Mouse (Mus musculus): ENCODE measurements at regions not wholly inside any gene's neighbourhood (a gene's known extent, or its start where the extent isn't known, plus 50 kb on each side); places are given as distances from the start of the nearest gene placed in this dataset.
A peak's percentile ranks its signal among the peaks of the same experiment; 100 is the strongest.

GRCm38 (mm10) chr2:180396664-180397377, 59.2 kb upstream of the Slco4a1 start:
- no peaks in the 10 kb centered on the region for H3K36me3 ChIP-seq
- no peak overlapping the region for H3K4me2 ChIP-seq
- no peak overlapping the region for H3K27ac ChIP-seq
- no peak overlapping the region for H3K9ac ChIP-seq
- ATAC-seq (ENCODE audit: insufficient read depth, low FRiP score, low read depth) = no peak
- H3K4me1 ChIP-seq = no peaks in the 10 kb centered on the region
- 75% methylated on average over 4 of the region's 4 CpGs for WGBS
- no peaks in the 10 kb centered on the region for H3K27me3 ChIP-seq (replicated peaks)
- no peaks in the 10 kb centered on the region for H3K9me3 ChIP-seq
- no peak overlapping the region for H3K4me3 ChIP-seq (replicated peaks)

- Histone ChIP-seq H3K27me3 (replicated peaks) (no peaks in the 10 kb centered on the region; the same call in 1 of the 2 replicates), H3K4me1 (no peaks in the 10 kb centered on the region), H3K36me3 (no peaks in the 10 kb centered on the region), H3K9ac (no peak overlapping the region), H3K27ac (no peak overlapping the region), H3K4me2 (no peak overlapping the region), H3K9me3 (no peaks in the 10 kb centered on the region), H3K4me3 (replicated peaks) (no peak overlapping the region)
- 85% methylated on average over 3 of the region's 3 CpGs for WGBS
- no peak for ATAC-seq (ENCODE audit: insufficient read depth, low FRiP score, low read depth)
Observed at GRCm38 (mm10) chr2:180396211-180396610, 59.8 kb upstream of the Slco4a1 start.

- no peaks in the 10 kb centered on the region for H3K36me3 ChIP-seq
- ATAC-seq (ENCODE audit: insufficient read depth, low FRiP score, low read depth) = no peak
- H3K9ac ChIP-seq = no peak overlapping the region
- no peaks in the 10 kb centered on the region for H3K9me3 ChIP-seq
- no peak overlapping the region for H3K27ac ChIP-seq
- no peaks in the 10 kb centered on the region; the same call in 1 of the 2 replicates for H3K27me3 ChIP-seq (replicated peaks)
- no peak overlapping the region for H3K4me3 ChIP-seq (replicated peaks)
- H3K4me1 ChIP-seq = no peaks in the 10 kb centered on the region
- WGBS = 53% methylated on average over 11 of the region's 11 CpGs
- H3K4me2 ChIP-seq = no peak overlapping the region
Observed at GRCm38 (mm10) chr2:180395279-180396034, 60.6 kb upstream of the Slco4a1 start.

- no peak for ATAC-seq (ENCODE audit: insufficient read depth, low FRiP score, low read depth)
- Histone ChIP-seq H3K4me2 (no peak overlapping the region), H3K9ac (no peak overlapping the region), H3K27ac (no peak overlapping the region), H3K9me3 (no peaks in the 10 kb centered on the region), H3K4me1 (no peaks in the 10 kb centered on the region), H3K36me3 (no peaks in the 10 kb centered on the region), H3K27me3 (replicated peaks) (peaks cover 5% of the 10 kb centered on the region; the same call in 1 of the 2 replicates), H3K4me3 (replicated peaks) (no peak overlapping the region)
- 62% methylated on average over 16 of the region's 16 CpGs for WGBS
Observed at GRCm38 (mm10) chr2:180392846-180393700, 58.6 kb upstream of the Gata5 start.

- Histone ChIP-seq H3K36me3 (no peaks in the 10 kb centered on the region), H3K4me1 (no peaks in the 10 kb centered on the region), H3K27me3 (replicated peaks) (peaks cover 10% of the 10 kb centered on the region), H3K9me3 (no peaks in the 10 kb centered on the region), H3K4me2 (no peak overlapping the region), H3K27ac (no peak overlapping the region), H3K9ac (no peak overlapping the region), H3K4me3 (replicated peaks) (no peak overlapping the region)
- no peak for ATAC-seq (ENCODE audit: insufficient read depth, low FRiP score, low read depth)
- WGBS = 85% methylated on average over 6 of the region's 6 CpGs
Observed at GRCm38 (mm10) chr2:180392298-180392697, 57.8 kb upstream of the Gata5 start.

- H3K4me3 ChIP-seq (replicated peaks) = no peak overlapping the region
- peaks cover 19% of the 10 kb centered on the region for H3K27me3 ChIP-seq (replicated peaks)
- no peaks in the 10 kb centered on the region for H3K9me3 ChIP-seq
- no peak overlapping the region for H3K27ac ChIP-seq
- 75% methylated on average over 3 of the region's 3 CpGs for WGBS
- H3K36me3 ChIP-seq = no peaks in the 10 kb centered on the region
- H3K4me1 ChIP-seq = no peaks in the 10 kb centered on the region
- ATAC-seq (ENCODE audit: insufficient read depth, low FRiP score, low read depth) = no peak
- H3K4me2 ChIP-seq = no peak overlapping the region
- H3K9ac ChIP-seq = no peak overlapping the region
Observed at GRCm38 (mm10) chr2:180391349-180391748, 56.9 kb upstream of the Gata5 start.

- Histone ChIP-seq H3K27me3 (replicated peaks) (peaks cover 25% of the 10 kb centered on the region), H3K9ac (no peak overlapping the region), H3K9me3 (no peaks in the 10 kb centered on the region), H3K4me1 (0 out of 2 replicates have a peak, but pooled peaks cover 7% of the 10 kb centered on the region), H3K27ac (no peak overlapping the region), H3K4me3 (replicated peaks) (no peak overlapping the region), H3K36me3 (no peaks in the 10 kb centered on the region), H3K4me2 (no peak overlapping the region)
- ATAC-seq (ENCODE audit: insufficient read depth, low FRiP score, low read depth) = no peak
- 64% methylated on average over 15 of the region's 15 CpGs for WGBS
Observed at GRCm38 (mm10) chr2:180390216-180390996, 55.9 kb upstream of the Gata5 start.

- Histone ChIP-seq H3K4me3 (replicated peaks) (no peak overlapping the region), H3K9me3 (no peaks in the 10 kb centered on the region), H3K9ac (no peak overlapping the region), H3K4me1 (0 out of 2 replicates have a peak, but pooled peaks cover 9% of the 10 kb centered on the region), H3K4me2 (no peak overlapping the region), H3K27me3 (replicated peaks) (peaks cover 34% of the 10 kb centered on the region), H3K36me3 (no peaks in the 10 kb centered on the region), H3K27ac (no peak overlapping the region)
- no peak for ATAC-seq (ENCODE audit: insufficient read depth, low FRiP score, low read depth)
- 40% methylated on average over 2 of the region's 2 CpGs for WGBS
Observed at GRCm38 (mm10) chr2:180389486-180389885, 55.0 kb upstream of the Gata5 start.

- H3K9me3 ChIP-seq = no peaks in the 10 kb centered on the region
- peaks cover 35% of the 10 kb centered on the region for H3K27me3 ChIP-seq (replicated peaks)
- H3K27ac ChIP-seq = no peak overlapping the region
- no peak overlapping the region for H3K4me3 ChIP-seq (replicated peaks)
- ATAC-seq (ENCODE audit: insufficient read depth, low FRiP score, low read depth) = no peak
- H3K9ac ChIP-seq = no peak overlapping the region
- 72% methylated on average over 12 of the region's 12 CpGs for whole genome bisulfite sequencing
- H3K4me1 ChIP-seq = 0 out of 2 replicates have a peak, but pooled peaks cover 9% of the 10 kb centered on the region
- no peak overlapping the region for H3K4me2 ChIP-seq
- H3K36me3 ChIP-seq = no peaks in the 10 kb centered on the region
Observed at GRCm38 (mm10) chr2:180389013-180389412, 54.5 kb upstream of the Gata5 start.

- Histone ChIP-seq H3K4me3 (replicated peaks) (no peak overlapping the region), H3K9me3 (no peaks in the 10 kb centered on the region), H3K36me3 (no peaks in the 10 kb centered on the region), H3K4me1 (0 out of 2 replicates have a peak, but pooled peaks cover 9% of the 10 kb centered on the region), H3K9ac (no peak overlapping the region), H3K27me3 (replicated peaks) (peaks cover 35% of the 10 kb centered on the region), H3K27ac (no peak overlapping the region), H3K4me2 (no peak overlapping the region)
- ATAC-seq (ENCODE audit: insufficient read depth, low FRiP score, low read depth) = no peak
- WGBS = 70% methylated on average over 5 of the region's 5 CpGs
Observed at GRCm38 (mm10) chr2:180388122-180388521, 53.6 kb upstream of the Gata5 start.

GRCm38 (mm10) chr2:180387305-180387704, 52.8 kb upstream of the Gata5 start:
- H3K4me3 ChIP-seq (replicated peaks) = peak overlapping the region; percentile 41; the same call in 1 of the 2 replicates
- peaks cover 35% of the 10 kb centered on the region for H3K27me3 ChIP-seq (replicated peaks)

More at GRCm38 (mm10) chr2:180387305-180387704, 52.8 kb upstream of the Gata5 start:
- Histone ChIP-seq H3K27ac (no peak overlapping the region), H3K36me3 (no peaks in the 10 kb centered on the region), H3K4me2 (peak overlapping the region; percentile 64), H3K4me1 (0 out of 2 replicates have a peak, but pooled peaks cover 9% of the 10 kb centered on the region), H3K9me3 (no peaks in the 10 kb centered on the region), H3K9ac (no peak overlapping the region)
- no peak for ATAC-seq (ENCODE audit: insufficient read depth, low FRiP score, low read depth)
- 53% methylated on average over 2 of the region's 2 CpGs for WGBS
